Mouse (Mus musculus) spleen, postnatal 10 days (tissue): ENCODE results near the gene Hibadh.

Experiments
- DNase-seq, 2 experiments: peaks; one replicate each; pipeline ENCODE4 v3.0.0; 2021 to 2022; ENCODE audit warnings: low spot score in 2 of 2

The Hibadh gene

GRCm38 (mm10) chr6:52567327-52568299, 72.6 kb downstream of the Hibadh start:
- no peak for DNase-seq

- DNase-seq = no peak
Observed at GRCm38 (mm10) chr6:52565210-52565609, 75.0 kb downstream of the Hibadh start.

GRCm38 (mm10) chr6:52562994-52563393, 77.2 kb downstream of the Hibadh start:
- no peak for DNase-seq

- DNase-seq = no peak
Observed at GRCm38 (mm10) chr6:52559041-52559440, 81.1 kb downstream of the Hibadh start.

- no peak for DNase-seq
Observed at GRCm38 (mm10) chr6:52544376-52544775, 95.8 kb downstream of the Hibadh start.

DNA sequence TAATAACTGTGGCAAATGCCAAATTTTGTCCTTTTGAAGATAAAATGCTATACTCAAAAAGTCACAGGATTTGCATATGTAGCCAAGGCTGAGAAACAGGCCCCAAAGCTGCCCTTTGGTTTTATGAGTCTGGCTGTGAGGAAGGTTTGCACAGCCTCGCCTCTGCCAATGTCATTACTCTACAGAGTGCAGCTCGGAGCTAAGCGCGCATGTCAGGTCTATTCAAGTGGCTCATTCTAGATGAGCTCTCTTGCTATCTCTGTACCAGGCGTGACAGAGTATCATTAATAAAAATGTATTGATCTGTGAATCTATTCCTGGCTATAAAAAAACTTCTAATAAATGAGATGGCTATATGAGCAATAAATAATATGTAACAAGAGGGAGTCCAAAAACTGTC, 97.7 kb downstream of the Hibadh start:
- no peak for DNase-seq

DNA sequence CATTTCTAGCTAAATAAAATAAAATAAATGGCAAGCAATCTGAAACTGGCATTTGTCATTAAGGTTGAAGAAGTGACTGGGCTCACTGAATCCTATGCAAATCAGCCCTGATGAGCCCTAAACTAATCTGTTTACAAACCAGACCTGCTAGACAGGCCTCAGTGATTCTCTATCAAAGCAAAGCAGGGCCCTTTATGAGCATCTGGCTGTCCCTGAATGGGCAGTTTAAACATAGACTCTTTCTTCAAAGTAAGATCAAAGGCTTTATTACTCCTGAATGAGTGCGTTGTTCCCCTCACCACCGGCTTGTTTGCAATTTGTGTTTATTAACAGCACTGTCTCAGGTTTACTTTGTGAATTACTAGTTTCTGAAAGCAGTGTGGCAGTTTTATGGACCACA, 100.3 kb downstream of the Hibadh start:
- no peak for DNase-seq

- no peak for DNase-seq
Observed at GRCm38 (mm10) chr6:52535072-52535704, 105.0 kb downstream of the Hibadh start.

GRCm38 (mm10) chr6:52532144-52532492, 108.1 kb downstream of the Hibadh start:
- no peak for DNase-seq

DNA sequence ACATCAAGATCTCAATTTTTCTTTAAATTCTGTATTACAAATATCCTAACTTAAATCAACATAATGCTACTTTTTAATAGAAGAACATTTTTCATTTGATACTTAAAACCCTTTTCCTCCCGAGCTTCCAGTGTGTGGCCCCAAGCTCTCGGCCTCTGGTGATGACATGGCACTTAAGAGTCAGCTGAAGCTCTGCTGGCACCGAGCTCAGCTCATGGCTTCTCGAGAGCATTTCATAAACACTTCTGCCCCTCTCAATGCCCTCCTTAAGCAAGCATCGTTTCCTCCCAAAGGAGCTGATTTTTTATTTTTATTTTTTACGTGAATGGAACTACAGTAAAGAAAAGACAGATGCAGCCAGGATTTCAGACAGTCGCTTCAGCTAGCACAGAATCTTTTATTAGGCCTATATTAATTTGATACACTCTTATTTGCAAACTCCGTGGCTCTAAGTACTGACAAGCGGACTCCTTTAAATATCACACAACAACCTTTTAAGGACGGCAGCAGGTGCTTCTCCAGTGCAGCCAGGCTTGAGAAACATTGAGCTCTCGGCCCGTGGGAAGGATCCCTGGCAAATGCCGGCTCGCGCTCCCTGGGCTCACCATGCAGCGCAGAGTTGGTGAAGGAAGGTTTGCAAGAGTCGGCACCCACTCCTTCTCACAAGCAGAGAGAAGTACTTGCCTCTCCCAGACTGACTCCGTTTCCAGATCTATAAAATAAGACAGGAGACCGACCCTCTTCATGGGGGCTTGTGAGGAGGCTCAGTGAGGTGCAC, 108.6 kb downstream of the Hibadh start:
- no peak for DNase-seq

DNA sequence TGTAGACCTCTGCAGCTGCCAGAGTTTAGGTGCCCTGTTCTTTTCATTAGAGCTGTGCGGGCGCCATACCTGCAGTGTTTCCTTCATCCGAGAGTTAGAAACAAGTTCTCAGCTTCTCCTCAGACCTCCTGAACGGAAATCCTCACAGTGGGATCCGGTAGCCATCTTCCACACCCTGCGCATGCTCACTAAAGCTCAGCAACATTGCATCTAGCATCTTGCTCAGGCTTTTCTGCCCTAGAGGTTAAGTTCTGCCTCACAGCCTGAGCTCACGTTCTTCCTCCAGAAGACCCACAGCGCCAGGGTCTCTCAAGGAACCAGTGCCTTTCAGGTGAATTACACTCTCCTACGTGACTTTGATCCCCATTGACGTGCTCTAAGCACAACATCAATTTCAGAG, 109.3 kb downstream of the Hibadh start:
- DNase-seq = no peak

GRCm38 (mm10) chr6:52524226-52524625, 116.0 kb downstream of the Hibadh start:
- DNase-seq = no peak

DNA sequence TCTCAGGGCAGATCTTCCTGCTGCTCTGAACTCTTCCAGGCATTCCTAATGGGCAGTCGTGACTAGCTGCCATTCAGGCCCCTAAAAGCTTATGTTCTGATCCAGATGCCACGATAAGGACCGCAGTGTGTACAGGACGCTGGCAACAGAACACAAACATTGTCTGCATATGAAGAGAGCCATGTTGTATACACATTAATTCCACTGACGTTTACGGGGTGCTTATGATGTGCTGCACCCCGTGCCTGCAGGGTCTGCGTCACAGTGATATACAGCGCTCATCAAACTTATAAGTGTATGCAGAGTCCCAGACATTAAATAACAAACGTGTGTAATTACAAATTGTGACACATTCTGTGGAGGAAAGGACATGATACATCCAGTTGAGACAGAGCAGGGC, 121.5 kb downstream of the Hibadh start:
- DNase-seq = no peak

DNA sequence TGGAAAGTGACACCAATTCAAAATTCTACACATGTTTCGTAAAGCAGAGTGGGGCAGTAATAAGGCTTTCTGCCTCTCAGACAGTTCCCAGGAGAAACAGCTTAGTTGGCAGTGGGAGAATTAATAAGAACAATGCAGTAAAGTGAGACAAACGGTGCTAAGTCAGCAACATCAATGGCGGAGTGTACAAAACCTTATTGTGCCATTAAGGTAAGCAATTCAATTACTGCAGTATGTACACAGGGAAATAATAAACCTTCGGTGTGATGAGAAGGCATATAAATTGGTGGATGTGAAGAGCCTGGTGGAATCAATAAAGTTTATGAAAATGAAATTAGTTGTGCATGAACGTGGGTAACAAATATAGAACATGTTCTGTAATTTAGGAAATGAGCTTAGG, 122.9 kb downstream of the Hibadh start:
- no peak for DNase-seq

DNA sequence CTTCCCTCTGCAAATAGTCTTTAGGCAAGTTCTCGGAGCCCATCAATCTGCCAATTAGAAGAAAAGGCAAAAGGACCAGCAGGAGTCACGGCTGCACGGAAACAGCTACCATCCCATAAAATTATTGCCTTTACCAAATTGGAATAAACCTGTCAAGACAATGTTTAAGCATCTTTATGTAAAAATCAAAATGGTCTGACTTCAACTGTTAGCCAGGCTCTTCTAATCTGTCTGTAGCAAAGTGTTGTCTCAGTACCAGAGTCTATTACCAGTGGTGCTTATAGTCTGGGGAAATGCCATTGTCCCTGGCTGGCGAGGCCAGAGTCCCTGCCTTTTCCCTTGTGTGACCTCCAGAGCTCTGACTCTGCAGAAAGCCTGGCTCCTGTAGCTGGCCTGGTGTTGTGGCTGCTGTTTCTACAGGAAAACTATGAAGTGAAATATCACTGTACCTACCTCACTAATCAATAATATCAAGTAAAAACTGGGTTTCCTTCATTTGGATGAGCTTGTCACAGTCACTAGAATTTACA, 126.2 kb downstream of the Hibadh start:
- no peak for DNase-seq

DNA sequence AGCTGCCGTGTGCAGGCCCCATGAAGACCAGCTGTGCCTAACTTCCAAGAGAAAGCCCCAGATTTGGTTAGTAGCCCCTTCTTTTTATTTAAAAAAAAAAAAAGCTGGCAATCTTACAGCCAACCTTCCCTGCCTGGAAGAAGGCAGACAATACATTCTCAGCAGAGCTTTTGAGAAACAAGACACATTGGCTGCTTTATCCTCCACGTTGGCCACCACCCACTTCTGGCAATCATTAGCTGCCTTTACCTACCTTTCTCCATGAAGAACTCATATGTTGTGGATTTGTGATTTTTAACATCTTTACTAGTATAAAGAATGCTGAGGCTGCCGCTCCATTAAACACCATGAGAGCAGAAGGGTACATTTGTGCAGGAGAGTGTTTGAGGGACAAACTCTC, 131.4 kb downstream of the Hibadh start:
- no peak for DNase-seq

DNA sequence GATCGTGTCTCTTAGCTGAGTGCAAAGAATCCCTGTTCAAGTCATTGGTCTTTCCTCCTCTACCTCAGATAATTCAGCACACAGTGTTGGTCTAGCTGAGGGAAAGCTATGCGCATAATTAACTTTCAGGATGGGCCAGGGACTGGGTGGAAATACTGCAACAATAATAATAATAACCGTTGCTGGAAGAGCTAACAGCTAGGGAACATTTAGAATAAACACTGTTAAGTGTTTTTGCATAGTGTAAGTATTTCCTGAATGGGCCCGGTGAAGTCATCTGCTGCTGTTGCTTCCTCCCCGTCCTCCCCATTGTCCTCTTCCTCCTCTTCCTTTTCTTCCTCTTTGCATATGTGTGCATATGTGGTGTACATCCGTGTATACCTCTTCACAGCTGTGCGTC, 132.2 kb downstream of the Hibadh start:
- DNase-seq = no peak

GRCm38 (mm10) chr6:52507171-52507570, 133.0 kb downstream of the Hibadh start:
- no peak for DNase-seq

DNA sequence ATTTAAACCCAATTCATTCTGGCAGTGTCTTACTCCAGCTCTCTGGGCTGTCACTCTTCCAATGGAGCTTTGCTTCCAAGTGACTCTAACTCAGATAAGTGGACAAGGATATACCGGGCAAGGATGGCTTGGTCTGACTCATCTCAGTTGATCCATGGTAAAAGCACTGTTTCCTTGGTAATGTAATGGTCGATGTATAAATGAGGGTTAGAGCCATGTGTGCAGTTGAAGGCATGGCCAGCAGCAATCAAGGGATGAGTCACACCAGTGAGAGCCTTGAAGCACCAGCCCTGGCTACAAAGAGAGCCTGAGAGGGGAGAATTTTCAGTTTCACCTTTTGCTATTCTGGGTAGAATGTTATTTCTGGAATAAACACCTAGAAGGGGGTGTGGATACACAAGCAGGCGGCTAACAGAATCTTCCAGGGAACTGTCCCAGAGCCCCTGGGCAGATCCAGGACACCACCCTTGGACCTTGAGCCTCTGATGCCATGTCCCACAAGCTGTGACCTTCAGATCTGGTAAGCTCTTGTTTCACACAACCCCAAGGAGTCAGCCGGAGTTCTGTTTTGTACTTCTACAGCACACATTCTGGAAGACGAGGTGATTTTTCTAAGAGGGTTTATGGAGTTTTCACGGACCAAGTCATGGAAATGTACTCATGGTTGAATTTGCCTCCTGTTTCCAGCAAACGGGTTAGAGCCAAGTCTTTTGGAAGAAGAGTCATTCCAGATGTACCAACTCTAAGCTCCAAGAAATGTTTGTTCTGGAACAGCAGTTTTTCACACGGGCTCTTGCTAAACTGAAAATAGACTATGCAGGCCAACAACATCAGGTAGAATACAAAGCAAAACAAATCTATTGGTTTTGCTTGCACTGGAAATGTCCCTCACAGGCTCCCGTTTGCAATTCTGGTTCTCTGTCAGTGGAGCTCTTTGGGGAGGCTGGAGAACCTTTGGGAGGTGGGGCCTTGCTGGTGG, 134.1 kb downstream of the Hibadh start:
- no peak for DNase-seq

DNA sequence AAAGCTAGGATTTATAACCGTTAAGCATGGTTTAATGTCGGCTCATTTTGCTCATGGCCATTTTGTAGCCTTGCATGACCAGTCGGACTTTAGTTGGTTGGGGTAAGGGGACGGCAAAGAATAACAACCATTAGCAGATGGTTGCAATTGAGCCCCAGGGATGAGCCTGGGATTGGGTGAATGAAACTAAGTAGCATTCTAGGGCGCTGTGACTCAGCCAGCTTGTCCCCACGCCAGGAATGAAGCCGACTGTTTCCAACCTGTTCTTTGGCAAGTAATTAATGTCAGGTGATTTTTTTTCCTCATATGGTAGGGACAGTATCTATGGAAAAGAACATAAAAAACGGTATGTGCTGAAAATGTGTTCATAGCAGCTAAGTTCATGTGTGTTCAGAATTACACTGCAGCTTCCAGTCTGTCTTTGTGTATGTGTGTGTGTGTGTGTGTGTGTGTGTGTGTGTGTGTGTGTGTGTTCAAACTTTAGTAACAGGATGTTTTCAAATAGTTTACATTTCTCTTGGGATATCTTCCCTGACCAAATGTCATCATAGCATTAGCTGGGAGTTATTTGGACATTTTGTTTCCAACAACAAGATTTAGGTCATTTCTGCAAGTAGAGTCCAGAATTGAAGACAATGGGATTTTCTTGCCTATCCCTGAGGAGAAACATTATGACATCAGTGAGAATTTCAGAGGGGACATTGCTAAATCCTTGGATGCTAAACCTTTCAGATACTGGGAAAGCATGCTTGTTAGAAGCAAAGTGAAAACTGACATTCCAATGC, 135.3 kb downstream of the Hibadh start:
- no peak for DNase-seq
